Comparison of ENCODE assay signal across 9 mouse cellular contexts in genomic region chr11:19823461-19823895, GRCm38 (mm10).
DNase-seq lines count a peak whose midpoint lies in the region; ATAC-seq lines count a peak whose summit lies in the region.
"Had no signal": no experiment of that assay in that cellular context is flagged by ENCODE, and none has a peak within 500 bp of the region (broad histone marks: within the 10 kb centered on the region; RNA-seq: fewer than 3 reads in every experiment).

No protein-coding gene starts in this region.

- no peaks in the 10 kb centered on the region for H3K4me1 ChIP-seq in hindbrain, embryonic 11.5 days (replicated peaks; ENCODE audit: control insufficient read depth, insufficient read depth, low read length)
- H3K4me1 ChIP-seq in midbrain, embryonic 11.5 days (ENCODE audit: control insufficient read depth, insufficient read depth, low read length) = no peaks in the 10 kb centered on the region
- H3K4me1 ChIP-seq: embryonic facial prominence, embryonic 12.5 days had no signal

- whole genome bisulfite sequencing in hindbrain, embryonic 11.5 days = 0% methylated on average over 3 of the region's 3 CpGs
- WGBS in midbrain, embryonic 11.5 days = 0% methylated on average over 3 of the region's 3 CpGs

- intact Hi-C loops in heart, postnatal 25 days (cut with DNase I) = loop anchor here (5.0 to 10.0 kb wide), 2 partner anchors 424 to 921 kb away; partner anchors contain the start of genes Aftph and Cep68

- H3K9ac ChIP-seq in hindbrain, embryonic 11.5 days (ENCODE audit: low read depth, low read length) = no peak overlapping the region
- H3K9ac ChIP-seq in midbrain, embryonic 11.5 days (ENCODE audit: low read length) = no peak overlapping the region
- H3K9ac ChIP-seq: embryonic facial prominence, embryonic 12.5 days had no signal

- no peaks in the 10 kb centered on the region for H3K27me3 ChIP-seq in hindbrain, embryonic 11.5 days (ENCODE audit: control insufficient read depth, insufficient read depth, low read length)
- H3K27me3 ChIP-seq in midbrain, embryonic 11.5 days (ENCODE audit: control insufficient read depth, insufficient read depth, low read length) = no peaks in the 10 kb centered on the region
- no peaks in the 10 kb centered on the region for H3K27me3 ChIP-seq in splenic B cell, adult 2 months (ENCODE audit: control insufficient read depth, insufficient read depth, low read length, poor library complexity, severe bottlenecking)
- H3K27me3 ChIP-seq: embryonic facial prominence, embryonic 12.5 days had no signal

- no peaks in the 10 kb centered on the region for H3K36me3 ChIP-seq in hindbrain, embryonic 11.5 days (ENCODE audit: control insufficient read depth, insufficient read depth, low read length)
- no peaks in the 10 kb centered on the region for H3K36me3 ChIP-seq in midbrain, embryonic 11.5 days (ENCODE audit: control insufficient read depth, insufficient read depth, low read length)
- no peaks in the 10 kb centered on the region for H3K36me3 ChIP-seq in splenic B cell, adult 2 months (ENCODE audit: control insufficient read depth, insufficient read depth, low read length, poor library complexity, severe bottlenecking)
- H3K36me3 ChIP-seq: embryonic facial prominence, embryonic 12.5 days had no signal

- H3K4me2 ChIP-seq in hindbrain, embryonic 11.5 days (replicated peaks; ENCODE audit: low read depth, low read length) = no peak overlapping the region
- no peak overlapping the region for H3K4me2 ChIP-seq in midbrain, embryonic 11.5 days
- H3K4me2 ChIP-seq: embryonic facial prominence, embryonic 12.5 days had no signal

- no peak overlapping the region for H3K4me3 ChIP-seq in hindbrain, embryonic 11.5 days (ENCODE audit: low read depth, low read length)
- no peak overlapping the region for H3K4me3 ChIP-seq in midbrain, embryonic 11.5 days (ENCODE audit: low read depth, low read length)
- H3K4me3 ChIP-seq: embryonic facial prominence, embryonic 12.5 days had no signal

- ATAC-seq in hindbrain, embryonic 11.5 days (ENCODE audit: low FRiP score) = peak; percentile 64; the same call in 1 of the 2 replicates
- peak; percentile 62 for ATAC-seq in midbrain, embryonic 11.5 days (ENCODE audit: low FRiP score)

- DNase-seq in heart, adult 8-10 months (ENCODE audit: low spot score) = peak; percentile 74
- no peak for DNase-seq in heart, postnatal 25 days (ENCODE audit: low spot score)
- DNase-seq in adipocyte (ENCODE audit: low spot score) = peak; percentile 84
- peak; percentile 84 for DNase-seq in embryo, embryonic 9.5 days (ENCODE audit: extremely low spot score)
- peak; percentile 91 for DNase-seq in hindbrain, embryonic 11.5 days (ENCODE audit: low spot score)
- DNase-seq in layer of hippocampus, postnatal 14 days (ENCODE audit: low spot score in 2 of 2) = peak; percentile 64 to 84
- DNase-seq in midbrain, embryonic 11.5 days (ENCODE audit: low spot score, missing footprints) = peak; percentile 99
- DNase-seq in splenic B cell, adult 2 months (ENCODE audit: low read depth, low spot score) = peak; percentile 83

- H3K27ac ChIP-seq in hindbrain, embryonic 11.5 days (ENCODE audit: low read depth, low read length) = no peak overlapping the region
- no peak overlapping the region for H3K27ac ChIP-seq in midbrain, embryonic 11.5 days (ENCODE audit: low read depth, low read length)
- H3K27ac ChIP-seq: embryonic facial prominence, embryonic 12.5 days had no signal

- no peaks in the 10 kb centered on the region for H3K9me3 ChIP-seq in hindbrain, embryonic 11.5 days (ENCODE audit: control insufficient read depth, low read length)
- no peaks in the 10 kb centered on the region for H3K9me3 ChIP-seq in midbrain, embryonic 11.5 days (ENCODE audit: control insufficient read depth, low read length)
- H3K9me3 ChIP-seq: embryonic facial prominence, embryonic 12.5 days had no signal
